Mouse (Mus musculus) small intestine, adult 2 months (tissue): ENCODE measurements around the gene Nrxn1. TPM values are rescaled to one million over a fixed set of nuclear protein-coding genes. Genes with fewer than 3 reads are reported as not detected.

Experiments
- H3K27ac ChIP-seq: fragments of 200-500 bp; 2 replicates; pipeline ENCODE4 v1.5.1; 2012; ENCODE audit warnings: low read depth, low read length, control low read depth, inconsistent platforms; ENCODE audit not compliant: insufficient read depth
- H3K27me3 ChIP-seq: fragments of 200-500 bp; 2 replicates; pipeline ENCODE4 v1.6.1; 2012; ENCODE audit warnings: mild to moderate bottlenecking, moderate library complexity, low read length, inconsistent platforms; ENCODE audit not compliant: control insufficient read depth, insufficient read depth
- H3K36me3 ChIP-seq: fragments of 200-500 bp; 2 replicates; pipeline ENCODE4 v1.6.1; 2012; ENCODE audit warnings: mild to moderate bottlenecking, low read length, control low read depth, inconsistent platforms; ENCODE audit not compliant: control insufficient read depth, insufficient read depth
- H3K4me1 ChIP-seq: fragments of 200-500 bp; 2 replicates; pipeline ENCODE4 v1.6.1; 2012; ENCODE audit warnings: low read length, inconsistent platforms, mixed read lengths; ENCODE audit not compliant: control insufficient read depth, insufficient read depth, insufficient read length
- H3K4me3 ChIP-seq: fragments of 200-500 bp; 2 replicates; pipeline ENCODE4 v1.5.1; 2012; ENCODE audit warnings: low read depth, mild to moderate bottlenecking, control low read depth, inconsistent platforms, low read length, moderate library complexity
- CTCF ChIP-seq: fragments of 200-500 bp; IDR thresholded peaks from 2 replicates; pipeline ENCODE4 v1.5.1; 2012; ENCODE audit warnings: low read depth, mild to moderate bottlenecking, control low read depth, inconsistent platforms, low read length, moderate library complexity, mixed read lengths; ENCODE audit not compliant: insufficient replicate concordance, insufficient read length; ENCODE audit errors: extremely low read depth
- POLR2A ChIP-seq: fragments of 200-500 bp; IDR thresholded peaks from 2 replicates; pipeline ENCODE4 v1.6.1; 2012; ENCODE audit warnings: low read depth, mild to moderate bottlenecking, control low read depth, inconsistent platforms, low read length, moderate library complexity
- WGBS: fragments of 180-500 bp; shearing (Covaris S2); methylation state at CpG from one replicate; pipeline ENCODE4 v1.1.7; 2018; 5-methylcytosine and 5-hydroxymethylcytosine counted together
- polyA plus RNA-seq: library from polyadenylated mRNA; depleted of rRNA; stranded (reverse); fragments of >200 nt; gene quantifications from 2 replicates; pipeline ENCODE4 v1.2.3, GENCODE M21; 2012

Nrxn1 gene
- polyA plus RNA-seq, 1 experiment: 0.39 TPM

GRCm38 (mm10) chr17:90456748-90457147 lies 636.1 kb downstream of the Nrxn1 start:
- no peak overlapping the region for H3K4me3 ChIP-seq
- TF ChIP-seq CTCF: no peak
- TF ChIP-seq POLR2A: no peak
- no peak overlapping the region for H3K27ac ChIP-seq
- no peaks in the 10 kb centered on the region for H3K4me1 ChIP-seq
- H3K36me3 ChIP-seq: no peaks in the 10 kb centered on the region
- WGBS: 45% methylated on average over 5 of the region's 5 CpGs
- H3K27me3 ChIP-seq: peaks cover 11% of the 10 kb centered on the region

DNA sequence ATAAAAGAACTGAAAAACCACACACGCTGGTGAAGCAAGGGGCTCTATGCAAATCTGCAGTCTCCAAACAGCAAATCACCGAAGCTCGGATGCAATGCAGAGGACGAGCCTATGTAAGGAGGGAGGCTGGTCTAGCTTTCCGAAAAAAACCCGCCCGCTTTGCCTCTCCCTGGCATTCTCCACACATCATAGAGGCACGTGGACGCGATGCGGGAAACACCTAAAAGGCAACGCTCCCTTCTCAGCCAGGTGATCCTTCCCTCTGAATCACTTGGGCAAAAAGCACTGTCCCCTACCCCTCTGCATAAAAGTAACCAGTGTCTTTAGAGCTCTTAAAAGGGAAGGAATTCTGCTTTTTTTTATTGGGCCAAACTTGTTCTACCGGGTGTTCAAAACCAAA lies 637.0 kb downstream of the Nrxn1 start:
- no peak overlapping the region for H3K27ac ChIP-seq
- WGBS: 2% methylated on average over 13 of the region's 13 CpGs
- H3K4me3 ChIP-seq: no peak overlapping the region
- TF ChIP-seq POLR2A: no peak
- TF ChIP-seq CTCF: no peak
- peaks cover 11% of the 10 kb centered on the region for H3K27me3 ChIP-seq
- H3K4me1 ChIP-seq: no peaks in the 10 kb centered on the region
- no peaks in the 10 kb centered on the region for H3K36me3 ChIP-seq

- no peak for TF ChIP-seq POLR2A
- no peak for TF ChIP-seq CTCF
- Histone ChIP-seq H3K4me3 (no peak overlapping the region), H3K27ac (no peak overlapping the region), H3K27me3 (peaks cover 11% of the 10 kb centered on the region), H3K36me3 (no peaks in the 10 kb centered on the region), H3K4me1 (no peaks in the 10 kb centered on the region)
- WGBS: 3% methylated on average over 23 of the region's 23 CpGs
Measured at GRCm38 (mm10) chr17:90455409-90455775, 637.5 kb downstream of the Nrxn1 start.

DNA sequence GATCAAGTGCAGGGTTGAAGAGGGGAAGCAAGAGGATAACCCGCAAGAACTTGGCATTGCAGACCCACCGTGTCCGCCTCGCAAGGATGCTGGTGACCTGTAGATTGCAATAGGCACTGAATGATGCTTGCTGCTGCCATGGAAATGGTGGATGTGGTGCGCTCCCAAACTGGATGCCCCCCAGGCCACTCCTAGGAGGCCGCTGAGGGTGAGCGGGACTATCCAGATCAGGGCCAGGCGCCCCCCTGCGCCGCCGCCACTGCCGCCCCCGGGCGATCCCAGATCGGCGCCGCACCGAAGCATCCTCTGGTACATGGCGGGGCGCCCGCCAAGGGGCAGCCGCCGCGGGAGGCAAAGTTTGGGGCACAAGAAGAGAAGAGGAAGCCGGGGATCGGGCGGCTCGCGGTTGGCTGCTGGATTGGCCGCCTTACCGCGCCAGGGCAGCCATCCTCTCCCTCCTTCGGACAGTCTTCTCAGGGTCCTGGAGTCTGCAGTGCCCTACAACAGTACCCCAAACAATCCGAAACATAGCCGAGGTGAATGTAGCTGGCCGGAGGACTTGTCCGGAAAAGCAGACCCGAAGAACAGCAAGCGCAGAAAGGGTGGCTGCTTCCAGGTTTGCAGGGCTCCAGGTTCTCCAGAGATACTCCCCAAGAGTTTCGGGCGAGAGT lies 638.0 kb downstream of the Nrxn1 start:
- Histone ChIP-seq H3K4me3 (no peak overlapping the region), H3K36me3 (no peaks in the 10 kb centered on the region), H3K27me3 (peaks cover 11% of the 10 kb centered on the region), H3K4me1 (no peaks in the 10 kb centered on the region), H3K27ac (no peak overlapping the region)
- 3% methylated on average over 39 of the region's 41 CpGs for WGBS
- TF ChIP-seq CTCF (no peak), POLR2A (no peak)

GRCm38 (mm10) chr17:90454356-90454737 lies 638.5 kb downstream of the Nrxn1 start:
- Histone ChIP-seq H3K27ac (no peak overlapping the region), H3K36me3 (no peaks in the 10 kb centered on the region), H3K4me1 (no peaks in the 10 kb centered on the region), H3K4me3 (no peak overlapping the region), H3K27me3 (peaks cover 11% of the 10 kb centered on the region)
- TF ChIP-seq POLR2A (no peak), CTCF (no peak)
- 5% methylated on average over 15 of the region's 15 CpGs for WGBS

DNA sequence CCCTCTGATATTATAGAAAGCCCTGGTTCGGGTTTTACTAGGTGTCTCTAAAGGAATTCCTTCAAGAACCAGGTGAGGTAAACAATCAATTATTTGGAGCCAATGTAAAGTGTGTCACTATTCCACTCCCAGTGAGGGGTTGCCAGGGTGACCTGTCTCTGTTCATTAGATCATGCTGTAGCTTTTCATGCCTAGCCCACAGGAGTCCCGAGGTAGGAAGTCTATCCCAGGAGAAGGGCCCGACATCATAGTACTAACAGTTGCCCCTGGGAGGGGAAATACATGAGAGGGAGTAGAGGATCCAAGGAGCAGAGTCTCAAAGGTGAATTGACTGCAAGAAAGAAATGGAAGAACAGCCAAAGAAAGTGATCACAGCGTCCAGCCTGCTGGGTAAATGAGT lies 639.6 kb downstream of the Nrxn1 start:
- TF ChIP-seq POLR2A (no peak), CTCF (no peak)
- no peaks in the 10 kb centered on the region for H3K36me3 ChIP-seq
- WGBS: 51% methylated on average over 4 of the region's 4 CpGs
- no peak overlapping the region for H3K4me3 ChIP-seq
- no peak overlapping the region for H3K27ac ChIP-seq
- peaks cover 11% of the 10 kb centered on the region for H3K27me3 ChIP-seq
- no peaks in the 10 kb centered on the region for H3K4me1 ChIP-seq

- Histone ChIP-seq H3K27ac (no peak overlapping the region), H3K4me3 (no peak overlapping the region), H3K27me3 (peaks cover 11% of the 10 kb centered on the region), H3K4me1 (no peaks in the 10 kb centered on the region), H3K36me3 (no peaks in the 10 kb centered on the region)
- no peak for TF ChIP-seq POLR2A
- TF ChIP-seq CTCF: no peak
- 57% methylated on average over 2 of the region's 2 CpGs for WGBS
Measured at GRCm38 (mm10) chr17:90452770-90453169, 640.1 kb downstream of the Nrxn1 start.

DNA sequence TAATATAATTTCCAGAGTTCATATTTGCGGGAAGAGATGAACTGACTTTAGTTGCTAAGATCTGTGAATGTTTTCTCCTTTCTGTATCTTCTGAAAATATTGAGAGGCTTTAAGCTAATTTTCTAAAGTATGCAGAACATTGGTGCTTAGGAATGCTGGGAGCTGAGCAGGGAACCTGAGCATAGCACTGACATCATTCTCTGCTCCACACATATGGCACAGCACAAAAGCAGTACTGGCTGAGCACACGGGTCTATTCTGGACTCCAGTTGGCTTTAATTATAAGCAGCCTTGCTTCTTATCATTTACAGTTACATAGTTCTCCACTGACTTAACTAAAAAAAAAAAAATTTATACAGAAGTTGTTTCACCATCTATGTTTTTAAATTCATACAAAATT lies 641.5 kb downstream of the Nrxn1 start:
- H3K27ac ChIP-seq: no peak overlapping the region
- no peak overlapping the region for H3K4me3 ChIP-seq
- 79% methylated on average over 2 of the region's 2 CpGs for WGBS
- no peaks in the 10 kb centered on the region for H3K36me3 ChIP-seq
- no peaks in the 10 kb centered on the region for H3K4me1 ChIP-seq
- no peak for TF ChIP-seq CTCF
- no peak for TF ChIP-seq POLR2A
- peaks cover 11% of the 10 kb centered on the region for H3K27me3 ChIP-seq
